Mouse (Mus musculus) adrenal gland, postnatal 4 days (tissue): ENCODE data around the gene A2ml1. TPM values are rescaled to one million over a fixed set of nuclear protein-coding genes. Genes with fewer than 3 reads are reported as not detected.

Experiments used
- total RNA-seq, 2 experiments: library from RNA; stranded (reverse); gene quantifications; 2 replicates each; pipeline ENCODE4 v1.2.3; 2021

A2ml1 gene
- total RNA-seq, 2 experiments from 2014 or later, result 1.1 TPM; not detected in 1

Other genes with a start within 250 kb of the A2ml1 start
- 10 to 100 TPM; 39.8 to 41.9 TPM for gene Tulp3, start 225.8 kb downstream of the A2ml1 start, total RNA-seq
- 10 to 100 TPM; 35.0 to 36.9 TPM for gene Rhno1, start 218.7 kb downstream of the A2ml1 start, total RNA-seq
- gene Foxm1, start 218.6 kb downstream of the A2ml1 start, total RNA-seq, result 10 to 100 TPM; 28.7 to 32.9 TPM
- not detected for gene Tex52, start 206.2 kb downstream of the A2ml1 start, total RNA-seq
- not detected for gene Gm44596, start 206.1 kb downstream of the A2ml1 start, total RNA-seq
- gene Nrip2, start 182.3 kb downstream of the A2ml1 start, total RNA-seq, result 1 to 10 TPM; 4.1 to 6.2 TPM
- gene Itfg2, start 156.7 kb downstream of the A2ml1 start, total RNA-seq, result 10 to 100 TPM; 30.8 to 43.9 TPM
- gene Fkbp4, start 142.9 kb downstream of the A2ml1 start, total RNA-seq, result 100 to 1,000 TPM; 190 to 194 TPM
- 100 to 1,000 TPM in 1 of 2 experiments, 10 to 100 TPM in 1; 15.0 to 306 TPM for gene Pzp, start 54.9 kb downstream of the A2ml1 start, total RNA-seq
- gene Klrb1a, start 41.9 kb upstream of the A2ml1 start, total RNA-seq, result not detected
- gene Clec2h, start 80.8 kb upstream of the A2ml1 start, total RNA-seq, result 1 to 10 TPM; 2.3 to 3.9 TPM
- gene Klrb1, start 141.5 kb upstream of the A2ml1 start, total RNA-seq, result not detected
- under 1 TPM; 0.11 to 0.25 TPM for gene Klrb1c, start 207.6 kb upstream of the A2ml1 start, total RNA-seq
- gene Gm44511, start 244.7 kb upstream of the A2ml1 start, total RNA-seq, result not detected
- gene Klrb1b, start 244.7 kb upstream of the A2ml1 start, total RNA-seq, result under 1 TPM in 1 of 2 experiments, not detected in 1; 0.79 TPM